Mouse (Mus musculus) frontal cortex, adult 2 months (tissue): ENCODE data around the gene Klk11. TPM values are rescaled to one million over a fixed set of nuclear protein-coding genes. Genes with fewer than 3 reads are reported as not detected.

Experiments used
- DNase-seq, 2 experiments: peaks; one replicate each; pipeline ENCODE4 v3.0.0; 2022; ENCODE audit warnings: low spot score in 1 of 2; ENCODE audit errors: extremely low spot score in 1 of 2
- polyA plus RNA-seq: library from polyadenylated mRNA; depleted of rRNA; stranded (reverse); fragments of >200 nt; gene quantifications from 2 replicates; pipeline ENCODE4 v1.2.3, GENCODE M21; 2012; rRNA removed

The Klk11 gene
- polyA plus RNA-seq, 1 experiment = not detected

- no peak for DNase-seq
Observed at GRCm38 (mm10) chr7:43791591-43791990, 17.2 kb downstream of the Klk11 start, which contains the start of gene Klk9. Klk9 (plus strand) TSS chr7:43791891.

DNA sequence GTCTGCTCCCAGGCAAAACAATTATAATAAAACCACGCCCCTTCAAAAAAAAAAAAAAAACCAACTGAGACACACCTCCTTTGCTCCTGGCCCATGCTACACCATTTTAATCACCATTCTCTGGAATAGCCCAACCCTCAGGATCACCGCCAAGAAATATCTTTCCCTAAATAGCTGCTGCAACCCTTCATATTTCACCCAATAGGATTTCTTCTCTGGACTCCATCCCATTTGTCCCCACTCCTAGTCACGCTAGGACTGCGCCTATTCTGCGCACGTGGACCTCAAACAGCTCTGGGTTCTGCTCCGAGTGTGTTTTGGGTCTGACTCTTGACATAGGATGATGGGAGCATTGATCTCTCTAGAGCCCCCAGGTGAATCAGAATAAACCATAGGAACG, 22.0 kb downstream of the Klk11 start:
- DNase-seq = no peak

GRCm38 (mm10) chr7:43797333-43797769, 22.9 kb downstream of the Klk11 start, which contains the start of gene Klk8:
Klk8 (plus strand) TSS chr7:43797577.
- no peak for DNase-seq

GRCm38 (mm10) chr7:43797844-43798462, 23.5 kb downstream of the Klk11 start:
- DNase-seq = no peak

- DNase-seq = no peak
Observed at GRCm38 (mm10) chr7:43799876-43800275, 25.5 kb downstream of the Klk11 start.

- no peak for DNase-seq
Observed at GRCm38 (mm10) chr7:43810994-43811393, 36.6 kb downstream of the Klk11 start, which contains the start of gene Klk7. Klk7 (plus strand) TSS chr7:43811294.

DNA sequence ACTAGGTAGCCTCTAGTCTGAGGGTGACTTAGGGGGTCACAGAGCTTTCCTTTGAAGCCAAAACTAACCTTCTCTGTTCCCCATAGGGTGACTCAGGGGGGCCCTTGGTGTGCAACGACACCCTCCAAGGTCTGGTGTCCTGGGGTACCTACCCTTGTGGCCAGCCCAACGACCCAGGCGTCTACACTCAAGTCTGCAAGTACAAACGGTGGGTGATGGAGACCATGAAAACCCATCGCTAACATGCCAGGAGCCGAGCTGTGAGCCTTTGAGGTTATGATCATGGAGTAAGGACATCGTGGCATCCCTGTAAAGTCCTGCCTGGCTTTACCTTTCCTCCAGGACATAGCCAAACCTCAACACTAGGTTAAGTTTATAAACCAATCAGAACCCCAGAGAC, 40.8 kb downstream of the Klk11 start:
- DNase-seq = no peak

DNA sequence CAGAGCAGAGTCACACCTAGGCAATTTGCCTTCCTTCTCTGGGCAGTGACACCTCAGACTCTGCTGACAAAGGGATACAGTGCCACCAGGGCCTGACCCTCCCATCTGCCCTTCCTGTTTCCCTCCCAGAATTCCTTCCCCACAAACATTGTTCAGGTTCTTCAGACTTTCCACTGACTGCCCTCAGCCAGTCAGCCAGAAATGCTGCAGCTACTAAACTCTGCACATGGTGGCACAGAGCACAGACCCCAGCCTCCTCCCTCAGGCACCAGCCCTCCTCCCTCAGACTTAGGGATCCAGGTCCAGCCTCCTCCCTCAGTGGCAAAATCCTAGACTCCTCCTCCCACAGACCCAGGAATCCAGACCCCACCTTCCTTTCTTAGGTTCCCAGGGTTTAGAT, 42.3 kb downstream of the Klk11 start:
- no peak for DNase-seq

DNA sequence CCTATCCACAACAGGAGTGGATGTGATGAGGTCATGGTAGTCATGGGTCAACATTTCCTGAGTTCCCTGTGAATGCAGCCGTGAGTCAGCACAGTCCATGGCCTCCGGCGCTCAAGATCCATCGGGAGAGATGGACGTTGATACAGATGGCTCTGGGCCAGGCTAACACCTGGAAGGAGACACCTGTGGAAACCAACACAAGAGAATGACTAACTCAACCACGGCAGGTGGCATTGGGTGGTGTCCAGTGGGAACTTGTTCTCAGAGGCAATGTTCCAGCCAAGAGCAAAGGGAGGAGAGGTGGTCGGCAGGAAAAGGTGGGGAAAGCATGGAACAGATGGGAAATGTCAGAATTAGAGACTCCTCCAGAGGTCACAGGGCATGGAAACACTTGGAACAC, 47.2 kb downstream of the Klk11 start:
- DNase-seq = no peak

GRCm38 (mm10) chr7:43824199-43824598, 49.8 kb downstream of the Klk11 start, which contains the start of gene Klk6:
Klk6 (plus strand) TSS chr7:43824499.
- no peak for DNase-seq

GRCm38 (mm10) chr7:43826056-43826455, 51.7 kb downstream of the Klk11 start:
- no peak for DNase-seq

GRCm38 (mm10) chr7:43827706-43828105, 53.3 kb downstream of the Klk11 start:
- no peak for DNase-seq

Other genes starting within 250 kb of the Klk11 start
- 6.9 and 8.9 TPM in 2 replicates for gene Cd33, start 230.2 kb upstream of the Klk11 start, polyA plus RNA-seq
- gene Zfp658, start 212.3 kb upstream of the Klk11 start, polyA plus RNA-seq = 9.3 and 9.5 TPM in 2 replicates
- 8.3 and 9.3 TPM in 2 replicates for gene Zfp719, start 195.0 kb upstream of the Klk11 start, polyA plus RNA-seq
- 0.11 and 0.16 TPM in 2 replicates for gene Zfp819, start 167.4 kb upstream of the Klk11 start, polyA plus RNA-seq
- gene Ceacam18, start 139.9 kb upstream of the Klk11 start, polyA plus RNA-seq = not detected in 2 replicates
- 0.84 and 1.2 TPM in 2 replicates for gene Siglece, start 114.4 kb upstream of the Klk11 start, polyA plus RNA-seq
- gene Ctu1, start 102.6 kb upstream of the Klk11 start, polyA plus RNA-seq = 9.2 and 9.4 TPM in 2 replicates
- 0.08 TPM in 1 of 2 replicates, not detected in the other for gene Klk14, start 84.2 kb upstream of the Klk11 start, polyA plus RNA-seq
- 0.36 TPM in 1 of 2 replicates, not detected in the other for gene Klk13, start 62.0 kb upstream of the Klk11 start, polyA plus RNA-seq
- gene Klk12, start 5.7 kb upstream of the Klk11 start, polyA plus RNA-seq = not detected in 2 replicates
- gene Klk10, start 6.4 kb downstream of the Klk11 start, polyA plus RNA-seq = 0.17 and 0.18 TPM in 2 replicates
- gene Klk9, start 17.3 kb downstream of the Klk11 start, polyA plus RNA-seq = not detected in 2 replicates
- gene Klk8, start 23.0 kb downstream of the Klk11 start, polyA plus RNA-seq = 3.8 TPM in 2 replicates
- gene Klk7, start 36.7 kb downstream of the Klk11 start, polyA plus RNA-seq = not detected in 2 replicates
- 6.4 and 7.7 TPM in 2 replicates for gene Klk6, start 49.9 kb downstream of the Klk11 start, polyA plus RNA-seq
- not detected in 2 replicates for gene Klk5, start 67.4 kb downstream of the Klk11 start, polyA plus RNA-seq
- not detected in 2 replicates for gene Klk4, start 106.6 kb downstream of the Klk11 start, polyA plus RNA-seq
- not detected in 2 replicates for gene Klk15, start 159.1 kb downstream of the Klk11 start, polyA plus RNA-seq
- not detected in 2 replicates for gene Klk1b8, start 176.1 kb downstream of the Klk11 start, polyA plus RNA-seq
- gene Klk1b1, start 192.1 kb downstream of the Klk11 start, polyA plus RNA-seq = not detected in 2 replicates
- not detected in 2 replicates for gene Klk1b9, start 201.5 kb downstream of the Klk11 start, polyA plus RNA-seq
- gene Klk1b11, start 221.3 kb downstream of the Klk11 start, polyA plus RNA-seq = not detected in 2 replicates
- not detected in 2 replicates for gene Klk1b26, start 237.6 kb downstream of the Klk11 start, polyA plus RNA-seq